Mouse (Mus musculus) erythroblast, embryonic 14.5 days (primary cell): ENCODE data around the gene Ankrd63. TPM values are rescaled to one million over a fixed set of nuclear protein-coding genes. Genes with fewer than 3 reads are reported as not detected.

Experiments
- H3K27me3 ChIP-seq: 2 replicates; pipeline ENCODE4 v1.6.1; 2012; ENCODE audit warnings: inconsistent platforms; ENCODE audit not compliant: control insufficient read depth
- H3K36me3 ChIP-seq: 2 replicates; pipeline ENCODE4 v1.6.1; 2012; ENCODE audit warnings: mild to moderate bottlenecking, inconsistent platforms; ENCODE audit not compliant: control insufficient read depth
- H3K4me1 ChIP-seq: 2 replicates; pipeline ENCODE4 v1.6.1; 2012; ENCODE audit warnings: inconsistent platforms; ENCODE audit not compliant: control insufficient read depth
- H3K4me3 ChIP-seq: replicated peaks from 2 replicates; pipeline ENCODE3; 2012; ENCODE audit warnings: moderate library complexity, mild to moderate bottlenecking, inconsistent platforms
- H3K9me3 ChIP-seq: 2 replicates; pipeline ENCODE4 v1.6.1; 2012; ENCODE audit warnings: low read length, inconsistent platforms, mixed read lengths; ENCODE audit not compliant: control insufficient read depth
- GATA1 ChIP-seq: IDR thresholded peaks from 2 replicates; pipeline ENCODE4 v1.6.1; 2012; ENCODE audit warnings: low read length, inconsistent platforms, mixed read lengths
- TAL1 ChIP-seq: IDR thresholded peaks from 3 replicates; pipeline ENCODE4 v1.6.1; 2012; ENCODE audit warnings: low read length, inconsistent platforms, mixed read lengths
- polyA plus RNA-seq: library from polyadenylated mRNA; stranded (reverse); fragments of >175 nt; gene quantifications from 2 replicates; pipeline ENCODE4 v1.2.3, GENCODE M21; 2012

Ankrd63 gene
- polyA plus RNA-seq, 1 experiment = not detected

DNA sequence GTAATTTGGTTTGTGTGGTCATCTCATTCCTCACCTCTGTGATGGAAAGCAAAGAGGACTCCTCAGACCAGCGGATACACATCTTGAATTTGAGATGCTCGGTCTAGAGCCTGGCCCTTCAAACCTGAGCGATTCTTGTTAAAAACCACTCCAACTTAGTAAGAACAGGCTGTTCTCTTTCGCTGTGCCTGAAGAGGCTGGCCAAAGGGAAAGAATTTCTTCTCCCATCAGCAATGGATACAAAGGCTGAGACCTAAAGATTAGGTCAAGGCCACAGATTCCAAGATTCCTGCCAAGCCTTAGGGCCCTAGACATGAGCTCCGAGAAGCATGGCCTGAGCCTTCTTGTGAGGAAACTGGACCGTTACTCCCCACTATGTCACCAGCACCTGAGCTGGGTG is 22.8 kb downstream of the Ankrd63 start:
- TF ChIP-seq GATA1 (no peak), TAL1 (no peak)
- Histone ChIP-seq H3K9me3 (peaks cover 3% of the 10 kb centered on the region; the same call in 1 of the 2 replicates), H3K4me3 (no peak overlapping the region), H3K36me3 (no peaks in the 10 kb centered on the region), H3K4me1 (peaks cover 32% of the 10 kb centered on the region), H3K27me3 (peaks cover 32% of the 10 kb centered on the region)

DNA sequence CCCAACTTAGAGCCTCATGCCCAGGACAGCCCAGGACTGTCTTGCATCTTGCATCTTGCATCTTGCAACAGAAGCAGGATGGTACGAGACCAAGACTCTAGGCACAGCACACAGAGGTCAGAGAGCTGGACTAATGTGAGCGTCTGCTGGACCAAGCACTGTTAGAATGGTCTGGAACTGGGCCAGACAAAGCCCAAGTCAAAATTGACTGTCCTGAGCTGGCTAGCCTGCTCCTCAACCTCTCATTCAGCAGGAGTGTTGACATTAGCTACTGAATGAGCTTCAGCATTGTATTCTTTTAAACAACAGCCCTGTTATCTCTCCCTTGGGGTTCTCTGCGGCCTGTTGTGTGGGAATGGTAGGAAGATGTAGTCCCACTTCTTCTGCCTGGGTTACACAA is 24.2 kb downstream of the Ankrd63 start:
- H3K36me3 ChIP-seq = no peaks in the 10 kb centered on the region
- peaks cover 45% of the 10 kb centered on the region for H3K27me3 ChIP-seq
- H3K4me3 ChIP-seq = no peak overlapping the region
- TF ChIP-seq GATA1 = no peak
- no peak for TF ChIP-seq TAL1
- H3K4me1 ChIP-seq = peaks cover 33% of the 10 kb centered on the region
- H3K9me3 ChIP-seq = peaks cover 3% of the 10 kb centered on the region; the same call in 1 of the 2 replicates

DNA sequence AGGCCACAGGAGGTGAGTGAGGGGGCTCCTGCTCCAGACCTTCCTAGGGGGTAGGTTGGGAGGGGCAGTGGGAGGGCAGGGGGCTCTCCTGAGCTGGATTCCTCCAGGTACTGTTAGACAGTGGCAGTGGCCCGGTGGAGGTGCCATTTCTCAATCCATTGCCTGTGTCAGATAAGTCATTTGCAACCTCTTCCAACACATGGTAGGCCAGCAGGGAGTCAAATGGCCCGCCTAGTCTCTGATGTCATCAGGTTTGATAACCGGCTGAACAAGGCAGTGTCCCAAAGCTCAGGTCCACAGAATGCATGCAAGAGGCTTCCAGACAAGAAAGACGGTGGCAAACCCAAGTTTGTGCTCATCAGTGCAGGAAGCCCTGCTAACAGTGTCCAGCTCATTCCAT is 25.9 kb downstream of the Ankrd63 start:
- TF ChIP-seq TAL1 = no peak
- peak overlapping the region; percentile 59 for H3K4me3 ChIP-seq
- peaks cover 33% of the 10 kb centered on the region for H3K4me1 ChIP-seq
- H3K27me3 ChIP-seq = peaks cover 60% of the 10 kb centered on the region
- no peaks in the 10 kb centered on the region for H3K36me3 ChIP-seq
- peaks cover 3% of the 10 kb centered on the region; the same call in 1 of the 2 replicates for H3K9me3 ChIP-seq

DNA sequence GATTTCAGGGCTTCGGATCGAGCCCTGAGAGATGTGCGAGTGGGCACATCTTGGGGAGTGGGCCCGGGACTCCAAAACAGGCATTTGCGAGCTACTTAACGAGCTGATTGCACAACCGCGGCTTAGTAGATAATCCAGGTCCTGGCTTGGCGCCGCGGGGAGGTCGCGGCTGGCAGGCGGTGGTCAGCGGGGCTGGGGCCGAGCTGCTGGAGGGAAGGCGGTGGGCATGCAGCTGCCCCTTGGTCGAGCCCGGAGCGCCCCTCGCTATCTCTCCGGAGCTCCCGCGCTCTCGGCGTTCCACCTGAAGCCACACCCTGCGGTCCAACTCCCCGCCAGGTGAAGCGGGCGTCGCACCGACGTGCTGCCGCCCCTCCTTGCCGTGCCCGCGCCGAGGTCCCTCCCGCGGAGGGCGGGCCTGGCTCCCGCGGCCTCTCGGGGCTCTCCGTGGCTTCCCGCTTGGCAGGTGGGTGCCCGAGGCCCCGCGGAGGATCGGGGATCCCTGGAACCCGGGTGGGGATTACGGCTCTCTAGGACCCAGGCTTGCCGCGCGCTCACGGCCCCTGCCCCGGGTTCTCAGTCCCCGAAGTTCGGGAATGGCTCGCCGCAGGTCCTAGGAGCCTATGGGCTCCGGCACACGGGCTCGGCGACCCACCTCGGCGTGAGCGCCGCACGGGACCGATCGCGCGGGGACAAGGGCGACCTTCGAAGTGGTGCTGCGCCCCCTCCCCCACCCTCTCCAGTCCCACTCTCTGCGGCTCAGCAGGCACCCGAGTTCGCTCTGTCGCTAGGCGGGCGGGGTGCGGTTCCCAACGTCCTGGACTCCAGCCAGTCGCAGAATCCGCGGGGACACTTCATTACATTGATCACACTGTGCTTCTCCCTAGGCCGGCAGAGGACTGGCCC is 26.7 kb downstream of the Ankrd63 start:
- Histone ChIP-seq H3K4me1 (peaks cover 26% of the 10 kb centered on the region), H3K27me3 (peaks cover 61% of the 10 kb centered on the region), H3K36me3 (no peaks in the 10 kb centered on the region), H3K4me3 (peak overlapping the region; percentile 59), H3K9me3 (peaks cover 3% of the 10 kb centered on the region; the same call in 1 of the 2 replicates)
- TF ChIP-seq TAL1 = no peak
- TF ChIP-seq GATA1 = no peak

DNA sequence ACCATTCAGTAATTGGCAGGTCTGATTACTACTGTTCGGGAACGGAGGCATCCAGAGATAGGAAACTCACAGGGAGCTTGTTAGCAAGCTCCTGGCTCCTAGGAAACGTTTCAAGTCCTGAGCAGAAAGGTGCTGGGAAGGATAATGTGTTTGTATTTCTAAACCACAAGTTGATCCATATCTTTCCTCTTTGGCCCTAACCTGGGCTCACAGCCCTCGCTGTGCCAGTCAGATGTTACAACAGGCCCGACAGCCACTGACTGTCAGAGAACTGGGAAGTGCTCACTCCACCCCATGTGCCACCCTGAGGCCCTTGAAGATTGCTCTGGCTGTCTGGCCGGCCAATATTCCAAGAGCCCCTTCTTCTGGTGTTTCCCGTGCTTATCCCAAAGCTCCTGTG is 29.3 kb downstream of the Ankrd63 start:
- Histone ChIP-seq H3K27me3 (peaks cover 61% of the 10 kb centered on the region), H3K36me3 (no peaks in the 10 kb centered on the region), H3K4me1 (peaks cover 29% of the 10 kb centered on the region), H3K9me3 (peaks cover 3% of the 10 kb centered on the region; the same call in 1 of the 2 replicates), H3K4me3 (no peak overlapping the region)
- TF ChIP-seq TAL1 (no peak), GATA1 (no peak)

DNA sequence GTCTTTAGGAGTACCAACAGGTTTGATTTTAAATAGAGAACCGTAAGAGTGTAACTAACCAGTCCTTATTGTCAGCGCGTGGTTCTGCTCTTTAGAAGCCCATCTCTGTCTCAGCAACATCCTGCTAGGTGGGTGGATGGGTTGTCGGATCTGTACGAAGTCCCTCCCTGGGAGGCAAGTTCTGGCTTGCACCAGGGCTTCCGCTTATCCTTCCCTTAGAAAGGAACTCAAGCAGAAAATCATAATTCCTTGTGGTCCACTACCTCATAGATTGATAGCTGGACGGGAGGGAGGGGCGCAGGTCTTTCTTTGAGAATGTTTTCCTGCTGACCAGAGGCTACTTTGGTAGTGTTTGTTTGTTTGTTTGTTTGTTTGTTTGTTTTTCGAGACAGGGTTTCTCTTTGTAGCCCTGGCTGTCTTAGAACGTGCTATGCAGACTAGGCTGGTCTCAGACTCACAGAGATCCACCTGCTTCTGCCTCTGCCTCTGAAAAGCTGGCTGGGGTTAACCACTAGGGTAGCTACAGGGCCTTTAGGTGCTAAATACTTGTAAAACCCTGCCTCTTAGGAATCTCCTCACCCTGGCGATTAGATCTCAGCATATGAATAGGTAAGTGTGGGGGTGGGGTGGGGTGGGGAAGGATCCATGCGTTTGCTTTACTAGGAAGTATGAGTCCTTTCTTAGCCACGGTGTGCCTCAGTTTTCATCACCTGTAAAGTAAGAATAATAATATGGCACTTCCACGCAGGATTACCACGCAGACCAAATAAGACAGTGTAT is 29.9 kb downstream of the Ankrd63 start:
- Histone ChIP-seq H3K4me3 (no peak overlapping the region), H3K4me1 (peaks cover 29% of the 10 kb centered on the region), H3K27me3 (peaks cover 61% of the 10 kb centered on the region), H3K36me3 (no peaks in the 10 kb centered on the region), H3K9me3 (peaks cover 3% of the 10 kb centered on the region; the same call in 1 of the 2 replicates)
- TF ChIP-seq TAL1 = no peak
- no peak for TF ChIP-seq GATA1

DNA sequence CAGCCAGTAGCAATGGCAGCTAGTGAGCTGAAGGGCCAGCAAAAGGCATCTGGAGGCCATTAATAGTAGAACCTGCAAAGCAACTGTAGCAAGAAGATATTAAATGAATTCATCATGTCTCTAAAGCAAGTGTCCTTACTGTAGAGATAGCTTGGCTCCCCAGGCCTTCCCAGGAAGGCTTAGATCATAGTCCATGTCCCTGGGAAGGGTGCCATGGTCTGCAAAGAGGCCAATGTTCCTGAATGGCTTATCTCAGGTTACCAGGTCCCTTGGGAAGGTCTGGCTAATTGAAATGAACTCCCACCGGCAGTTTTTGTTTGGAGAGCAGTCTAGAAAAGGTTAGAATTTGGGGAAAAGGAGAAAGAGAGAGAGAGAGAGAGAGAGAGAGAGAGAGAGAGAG is 32.0 kb downstream of the Ankrd63 start:
- no peak overlapping the region for H3K4me3 ChIP-seq
- no peaks in the 10 kb centered on the region for H3K36me3 ChIP-seq
- peaks cover 18% of the 10 kb centered on the region for H3K4me1 ChIP-seq
- peaks cover 41% of the 10 kb centered on the region for H3K27me3 ChIP-seq
- peaks cover 2% of the 10 kb centered on the region; the same call in 1 of the 2 replicates for H3K9me3 ChIP-seq
- TF ChIP-seq GATA1 (no peak), TAL1 (no peak)

DNA sequence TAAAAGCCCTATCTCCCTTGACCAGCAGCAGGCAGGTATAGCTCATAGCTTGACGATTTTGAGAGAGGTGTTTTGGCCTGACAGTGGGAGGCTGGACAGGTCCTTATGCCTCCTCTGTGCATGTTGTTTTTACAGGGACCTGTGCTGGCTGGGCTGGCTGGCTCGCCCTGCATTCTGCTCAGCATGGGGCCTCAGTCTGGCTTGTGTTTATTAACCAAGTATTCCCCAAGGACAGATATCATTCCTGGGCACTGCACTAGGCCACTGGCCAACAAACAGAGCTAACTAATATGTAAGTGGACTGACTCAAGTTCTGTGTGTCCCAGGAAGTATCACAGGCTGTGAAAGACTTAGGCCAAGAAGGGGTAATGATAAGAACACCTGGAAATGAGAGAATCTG is 34.0 kb downstream of the Ankrd63 start:
- Histone ChIP-seq H3K4me1 (peaks cover 28% of the 10 kb centered on the region), H3K4me3 (no peak overlapping the region), H3K36me3 (no peaks in the 10 kb centered on the region; the same call in 1 of the 2 replicates), H3K27me3 (peaks cover 21% of the 10 kb centered on the region), H3K9me3 (no peaks in the 10 kb centered on the region)
- TF ChIP-seq TAL1 = no peak
- TF ChIP-seq GATA1 = no peak

DNA sequence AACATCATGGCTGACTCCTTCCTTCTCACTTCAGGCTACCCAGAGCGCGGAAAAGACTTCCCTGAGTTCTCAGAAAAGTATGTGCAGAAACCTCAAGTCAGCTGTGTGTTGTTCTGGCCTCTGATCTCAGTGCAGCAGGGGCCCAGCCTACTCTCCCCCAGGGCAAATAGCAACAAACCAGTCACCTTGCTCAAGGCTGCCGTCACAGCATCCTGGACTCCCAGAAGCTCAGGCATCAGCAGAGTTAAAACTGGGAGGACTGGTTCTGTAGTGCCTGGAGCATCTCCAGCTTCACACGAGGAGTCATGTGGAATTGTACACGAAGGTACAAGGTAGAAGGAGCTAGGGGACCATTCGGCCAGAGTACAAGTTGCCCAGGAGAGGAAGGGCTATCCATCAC is 34.5 kb downstream of the Ankrd63 start:
- peaks cover 29% of the 10 kb centered on the region for H3K4me1 ChIP-seq
- TF ChIP-seq TAL1 (no peak), GATA1 (no peak)
- H3K36me3 ChIP-seq = no peaks in the 10 kb centered on the region; the same call in 1 of the 2 replicates
- H3K27me3 ChIP-seq = peaks cover 16% of the 10 kb centered on the region
- no peaks in the 10 kb centered on the region for H3K9me3 ChIP-seq
- H3K4me3 ChIP-seq = no peak overlapping the region
